Mouse (Mus musculus): Measurements from ENCODE around the gene Cfap43.
"Not testable (repeated sequence)": the region's sequence is repeated elsewhere in the genome, so short reads cannot be mapped to it uniquely, and the experiment has no call there.

The Cfap43 gene

GRCm38 (mm10) chr19:47849735-47850134 lies 69.4 kb downstream of the Cfap43 start:
- no peak for DNase-seq

- DNase-seq: not testable (repeated sequence)
Measured at GRCm38 (mm10) chr19:47841234-47841633, 77.9 kb downstream of the Cfap43 start.

GRCm38 (mm10) chr19:47837527-47837901 lies 81.6 kb downstream of the Cfap43 start:
- no peak for DNase-seq

- peak; percentile 75 for DNase-seq
Measured at GRCm38 (mm10) chr19:47836701-47837526, 82.2 kb downstream of the Cfap43 start.

GRCm38 (mm10) chr19:47835776-47836175 lies 83.3 kb downstream of the Cfap43 start:
- no peak for DNase-seq

- no peak for DNase-seq
Measured at GRCm38 (mm10) chr19:47834614-47835013, 84.5 kb downstream of the Cfap43 start.

- no peak for DNase-seq
Measured at GRCm38 (mm10) chr19:47832316-47832715, 86.8 kb downstream of the Cfap43 start.

- no peak for DNase-seq
Measured at GRCm38 (mm10) chr19:47831111-47831510, 88.0 kb downstream of the Cfap43 start.

GRCm38 (mm10) chr19:47829913-47830450 lies 89.1 kb downstream of the Cfap43 start:
- DNase-seq: no peak

- no peak for DNase-seq
Measured at GRCm38 (mm10) chr19:47824026-47824425, 95.1 kb downstream of the Cfap43 start.

GRCm38 (mm10) chr19:47822143-47822796 lies 96.8 kb downstream of the Cfap43 start:
- no peak for DNase-seq

- DNase-seq: no peak
Measured at GRCm38 (mm10) chr19:47821494-47821872, 97.6 kb downstream of the Cfap43 start.

- peak; percentile 65 for DNase-seq
Measured at GRCm38 (mm10) chr19:47820832-47821493, 98.1 kb downstream of the Cfap43 start.

- no peak for DNase-seq
Measured at GRCm38 (mm10) chr19:47817692-47818091, 101.4 kb downstream of the Cfap43 start.

- no peak for DNase-seq
Measured at GRCm38 (mm10) chr19:47814721-47815120, 104.4 kb downstream of the Cfap43 start.

- no peak for DNase-seq
Measured at GRCm38 (mm10) chr19:47812091-47812490, 107.0 kb downstream of the Cfap43 start.

- no peak for DNase-seq
Measured at GRCm38 (mm10) chr19:47798583-47798982, 120.5 kb downstream of the Cfap43 start.

GRCm38 (mm10) chr19:47796699-47797098 lies 122.4 kb downstream of the Cfap43 start:
- no peak for DNase-seq

GRCm38 (mm10) chr19:47795009-47795728 lies 123.9 kb downstream of the Cfap43 start:
- DNase-seq: peak; percentile 80

- no peak for DNase-seq
Measured at GRCm38 (mm10) chr19:47794331-47794730, 124.8 kb downstream of the Cfap43 start.

GRCm38 (mm10) chr19:47790316-47791020 lies 128.6 kb downstream of the Cfap43 start:
- DNase-seq: no peak

- no peak for DNase-seq
Measured at GRCm38 (mm10) chr19:47783898-47784297, 135.2 kb downstream of the Cfap43 start.

Measured in thymus, postnatal 14 days (tissue).